Mouse (Mus musculus): ENCODE data around the gene Ggt7. TPM values are rescaled to one million over a fixed set of nuclear protein-coding genes. Genes with fewer than 3 reads are reported as not detected.
"Not testable (repeated sequence)": the region's sequence is repeated elsewhere in the genome, so short reads cannot be mapped to it uniquely, and the experiment has no call there.

The Ggt7 gene
- polyA plus RNA-seq, 1 experiment from 2014 or later: 11.4 TPM

GRCm38 (mm10) chr2:155505811-155506210 lies 12.2 kb downstream of the Ggt7 start:
- Histone ChIP-seq H3K9ac (no peak overlapping the region), H3K36me3 (no peaks in the 10 kb centered on the region), H3K27me3 (no peaks in the 10 kb centered on the region), H3K27ac (no peak overlapping the region), H3K4me2 (replicated peaks) (no peak overlapping the region), H3K4me3 (no peak overlapping the region), H3K9me3 (no peaks in the 10 kb centered on the region), H3K4me1 (0 out of 2 replicates have a peak, but pooled peaks cover 6% of the 10 kb centered on the region)
- no peak for ATAC-seq (ENCODE audit: insufficient number of reproducible peaks, insufficient read depth, low FRiP score, low TSS enrichment)
- WGBS: 82% methylated on average over 9 of the region's 9 CpGs

- H3K27me3 ChIP-seq: no peaks in the 10 kb centered on the region
- WGBS: 59% methylated on average over 13 of the region's 13 CpGs
- H3K4me3 ChIP-seq: no peak overlapping the region
- H3K27ac ChIP-seq: 0 out of 2 replicates have a peak overlapping the region, but pooled peaks have one; percentile 5
- peak; percentile 67; the same call in 1 of the 2 replicates for ATAC-seq (ENCODE audit: insufficient number of reproducible peaks, insufficient read depth, low FRiP score, low TSS enrichment)
- H3K9ac ChIP-seq: no peak overlapping the region
- no peak overlapping the region for H3K4me2 ChIP-seq (replicated peaks)
- H3K36me3 ChIP-seq: no peaks in the 10 kb centered on the region
- H3K9me3 ChIP-seq: no peaks in the 10 kb centered on the region
- 0 out of 2 replicates have a peak, but pooled peaks cover 6% of the 10 kb centered on the region for H3K4me1 ChIP-seq
Observed at GRCm38 (mm10) chr2:155504440-155505355, 13.3 kb downstream of the Ggt7 start.

- no peaks in the 10 kb centered on the region for H3K9me3 ChIP-seq
- H3K4me3 ChIP-seq: no peak overlapping the region
- WGBS: 81% methylated on average over 7 of the region's 7 CpGs
- H3K4me2 ChIP-seq (replicated peaks): no peak overlapping the region
- no peaks in the 10 kb centered on the region for H3K27me3 ChIP-seq
- no peak; the same call in 1 of the 2 replicates for ATAC-seq (ENCODE audit: insufficient number of reproducible peaks, insufficient read depth, low FRiP score, low TSS enrichment)
- no peaks in the 10 kb centered on the region for H3K36me3 ChIP-seq
- H3K27ac ChIP-seq: no peak overlapping the region
- H3K9ac ChIP-seq: no peak overlapping the region
- H3K4me1 ChIP-seq: 0 out of 2 replicates have a peak, but pooled peaks cover 6% of the 10 kb centered on the region
Observed at GRCm38 (mm10) chr2:155502596-155502995, 15.4 kb downstream of the Ggt7 start.

- ATAC-seq (ENCODE audit: insufficient number of reproducible peaks, insufficient read depth, low FRiP score, low TSS enrichment): no peak
- Histone ChIP-seq H3K9ac (no peak overlapping the region), H3K4me3 (no peak overlapping the region), H3K36me3 (no peaks in the 10 kb centered on the region), H3K27me3 (no peaks in the 10 kb centered on the region), H3K27ac (no peak overlapping the region), H3K9me3 (no peaks in the 10 kb centered on the region), H3K4me2 (replicated peaks) (no peak overlapping the region), H3K4me1 (no peaks in the 10 kb centered on the region)
- WGBS: 91% methylated on average over 6 of the region's 6 CpGs
Observed at GRCm38 (mm10) chr2:155490998-155491397, 27.0 kb downstream of the Ggt7 start.

- Histone ChIP-seq H3K4me1 (no peaks in the 10 kb centered on the region), H3K27me3 (no peaks in the 10 kb centered on the region), H3K27ac (no peak overlapping the region), H3K9ac (no peak overlapping the region), H3K36me3 (no peaks in the 10 kb centered on the region), H3K4me2 (replicated peaks) (no peak overlapping the region), H3K4me3 (no peak overlapping the region), H3K9me3 (no peaks in the 10 kb centered on the region)
- 46% methylated on average over 3 of the region's 3 CpGs for WGBS
- no peak for ATAC-seq (ENCODE audit: insufficient number of reproducible peaks, insufficient read depth, low FRiP score, low TSS enrichment)
Observed at GRCm38 (mm10) chr2:155482021-155482420, 36.0 kb downstream of the Ggt7 start.

- H3K27ac ChIP-seq: peak within 1 kb of the TSS; percentile 90
- H3K4me2 ChIP-seq (replicated peaks): peak within 1 kb of the TSS; percentile 62
- H3K4me1 ChIP-seq: peaks cover 13% of the 10 kb centered on the region; the same call in 1 of the 2 replicates
- H3K9ac ChIP-seq: peak within 1 kb of the TSS; percentile 94
- H3K9me3 ChIP-seq: no peaks in the 10 kb centered on the region
- ATAC-seq (ENCODE audit: insufficient number of reproducible peaks, insufficient read depth, low FRiP score, low TSS enrichment): peak; percentile 77
- no peaks in the 10 kb centered on the region for H3K36me3 ChIP-seq
- H3K27me3 ChIP-seq: no peaks in the 10 kb centered on the region
- WGBS: under 1% methylated on average over 52 of the region's 72 CpGs
- peak within 1 kb of the TSS; percentile 86 for H3K4me3 ChIP-seq
Observed at GRCm38 (mm10) chr2:155473570-155474088, 44.4 kb downstream of the Ggt7 start, which contains the start of gene Ncoa6. Gene Ncoa6, minus strand, starts transcription at chr2:155473894.

- Histone ChIP-seq H3K4me1 (peaks cover 13% of the 10 kb centered on the region; the same call in 1 of the 2 replicates), H3K27ac (peak overlapping the region; percentile 90), H3K9me3 (no peaks in the 10 kb centered on the region), H3K4me2 (replicated peaks) (peak overlapping the region; percentile 62), H3K27me3 (no peaks in the 10 kb centered on the region), H3K36me3 (no peaks in the 10 kb centered on the region), H3K9ac (peak overlapping the region; percentile 94), H3K4me3 (peak overlapping the region; percentile 86)
- ATAC-seq (ENCODE audit: insufficient number of reproducible peaks, insufficient read depth, low FRiP score, low TSS enrichment): peak; percentile 58
- under 1% methylated on average over 61 of the region's 71 CpGs for WGBS
Observed at GRCm38 (mm10) chr2:155472671-155473569, 45.1 kb downstream of the Ggt7 start.

GRCm38 (mm10) chr2:155466861-155467260 lies 51.2 kb downstream of the Ggt7 start:
- WGBS: 92% methylated on average over 1 of the region's 1 CpGs
- Histone ChIP-seq H3K36me3 (no peaks in the 10 kb centered on the region), H3K27me3 (no peaks in the 10 kb centered on the region), H3K4me3 (no peak overlapping the region), H3K9ac (no peak overlapping the region), H3K4me1 (0 out of 2 replicates have a peak, but pooled peaks cover 6% of the 10 kb centered on the region), H3K9me3 (no peaks in the 10 kb centered on the region), H3K4me2 (replicated peaks) (no peak overlapping the region), H3K27ac (no peak overlapping the region)
- no peak for ATAC-seq (ENCODE audit: insufficient number of reproducible peaks, insufficient read depth, low FRiP score, low TSS enrichment)

- no peak for ATAC-seq (ENCODE audit: insufficient number of reproducible peaks, insufficient read depth, low FRiP score, low TSS enrichment)
- no peak overlapping the region for H3K4me2 ChIP-seq (replicated peaks)
- 87% methylated on average over 7 of the region's 7 CpGs for WGBS
Observed at GRCm38 (mm10) chr2:155453591-155453990, 64.4 kb downstream of the Ggt7 start.

GRCm38 (mm10) chr2:155451256-155451655 lies 66.8 kb downstream of the Ggt7 start:
- H3K4me2 ChIP-seq (replicated peaks): no peak overlapping the region
- H3K9me3 ChIP-seq: no peaks in the 10 kb centered on the region
- no peaks in the 10 kb centered on the region for H3K4me1 ChIP-seq
- 88% methylated on average over 5 of the region's 5 CpGs for WGBS
- no peak overlapping the region for H3K4me3 ChIP-seq
- no peak for ATAC-seq (ENCODE audit: insufficient number of reproducible peaks, insufficient read depth, low FRiP score, low TSS enrichment)
- H3K27ac ChIP-seq: no peak overlapping the region
- H3K36me3 ChIP-seq: 0 out of 2 replicates have a peak, but pooled peaks cover 9% of the 10 kb centered on the region
- H3K9ac ChIP-seq: no peak overlapping the region
- H3K27me3 ChIP-seq: no peaks in the 10 kb centered on the region

More at GRCm38 (mm10) chr2:155453591-155453990, 64.4 kb downstream of the Ggt7 start:
- Histone ChIP-seq H3K4me1 (no peaks in the 10 kb centered on the region), H3K27me3 (no peaks in the 10 kb centered on the region), H3K27ac (no peak overlapping the region), H3K36me3 (0 out of 2 replicates have a peak, but pooled peaks cover 9% of the 10 kb centered on the region), H3K4me3 (no peak overlapping the region), H3K9ac (no peak overlapping the region), H3K9me3 (no peaks in the 10 kb centered on the region)

GRCm38 (mm10) chr2:155447906-155448305 lies 70.1 kb downstream of the Ggt7 start:
- not testable (repeated sequence) for H3K27me3 ChIP-seq; H3K9ac ChIP-seq; H3K9me3 ChIP-seq; H3K4me1 ChIP-seq; H3K27ac ChIP-seq; H3K4me3 ChIP-seq; ATAC-seq (ENCODE audit: insufficient number of reproducible peaks, insufficient read depth, low FRiP score, low TSS enrichment); H3K36me3 ChIP-seq; H3K4me2 ChIP-seq (replicated peaks)
- WGBS: 96% methylated on average over 1 of the region's 1 CpGs
